Mouse (Mus musculus): ENCODE data around the gene Gm8122. TPM values are rescaled to one million over a fixed set of nuclear protein-coding genes. Genes with fewer than 3 reads are reported as not detected.
"Not testable (repeated sequence)": the region's sequence is repeated elsewhere in the genome, so short reads cannot be mapped to it uniquely, and the experiment has no call there.

The Gm8122 gene
- polyA plus RNA-seq, 1 experiment, result not detected

DNA sequence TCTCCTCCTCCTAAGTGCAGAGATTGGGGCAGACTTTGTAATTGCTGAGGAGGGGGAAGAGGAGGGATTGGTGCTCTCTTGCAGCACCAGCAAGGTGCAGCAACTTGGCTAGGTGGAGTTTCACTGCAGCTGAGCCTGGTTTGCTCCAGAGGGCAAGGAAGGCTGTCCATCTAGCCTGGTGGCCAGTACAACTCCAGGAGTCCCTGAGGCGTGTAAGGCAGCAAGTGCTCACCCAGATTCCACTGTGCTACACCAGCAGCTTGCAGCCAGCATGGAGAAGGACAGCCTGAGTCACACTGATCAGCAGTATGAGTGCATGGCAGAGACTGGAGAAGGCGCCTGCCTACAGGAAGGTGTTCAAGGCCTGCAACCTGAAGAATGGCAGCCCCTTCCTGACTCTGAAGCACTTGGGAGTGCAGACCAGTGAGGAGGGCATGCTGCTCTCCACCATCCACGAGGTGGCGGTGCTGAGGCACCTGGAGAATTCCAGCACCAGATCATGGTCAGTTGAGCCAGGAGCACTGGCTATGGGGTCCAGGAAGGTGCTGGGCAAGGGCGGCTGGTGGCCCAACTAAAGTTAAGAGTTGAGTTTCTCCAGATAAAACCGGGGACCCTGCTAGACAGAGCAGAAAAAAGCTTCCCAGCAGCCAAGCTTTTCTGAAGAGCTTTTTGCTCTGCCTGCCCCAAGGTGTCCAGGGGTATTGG is 15.6 kb upstream of the Gm8122 start:
- not testable (repeated sequence) for H3K27me3 ChIP-seq (ENCODE audit: control insufficient read depth, insufficient read depth, insufficient read length); H3K36me3 ChIP-seq (ENCODE audit: control insufficient read depth, insufficient read depth); H3ac ChIP-seq (ENCODE audit: control insufficient read depth, insufficient read length, low read depth); H3K79me3 ChIP-seq (ENCODE audit: low read depth); H3K4me3 ChIP-seq (ENCODE audit: insufficient read depth, poor library complexity, severe bottlenecking); H3K79me2 ChIP-seq (ENCODE audit: control insufficient read depth, insufficient read depth)

GRCm38 (mm10) chr14:43249611-43250170 is 14.6 kb upstream of the Gm8122 start:
- not testable (repeated sequence) for H3K4me3 ChIP-seq (ENCODE audit: insufficient read depth, poor library complexity, severe bottlenecking); H3K36me3 ChIP-seq (ENCODE audit: control insufficient read depth, insufficient read depth); H3K27me3 ChIP-seq (ENCODE audit: control insufficient read depth, insufficient read depth, insufficient read length); H3K79me2 ChIP-seq (ENCODE audit: control insufficient read depth, insufficient read depth); H3ac ChIP-seq (ENCODE audit: control insufficient read depth, insufficient read length, low read depth); H3K79me3 ChIP-seq (ENCODE audit: low read depth)

DNA sequence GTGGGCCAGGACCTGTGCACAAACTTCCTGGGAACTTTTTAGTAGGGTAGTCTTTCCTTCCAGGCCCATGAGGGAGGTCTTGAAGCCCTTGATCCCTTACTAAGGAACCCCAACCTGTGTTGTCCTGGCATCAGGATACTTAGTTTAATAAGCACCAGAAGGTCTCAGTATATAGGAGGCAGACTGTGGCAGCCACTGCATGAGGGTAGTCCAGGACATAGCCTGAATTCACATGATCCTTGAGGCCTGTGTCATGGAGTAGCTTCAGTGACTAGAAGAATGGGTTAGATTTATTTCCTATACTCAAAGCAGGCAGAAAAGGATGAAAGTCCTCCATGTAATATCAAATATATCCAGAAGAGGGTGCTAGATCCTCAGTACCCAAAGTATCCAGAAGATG is 2.7 kb upstream of the Gm8122 start:
- H3K79me3 ChIP-seq (ENCODE audit: low read depth); H3K36me3 ChIP-seq (ENCODE audit: control insufficient read depth, insufficient read depth); H3K4me3 ChIP-seq (ENCODE audit: insufficient read depth, poor library complexity, severe bottlenecking); H3K79me2 ChIP-seq (ENCODE audit: control insufficient read depth, insufficient read depth); H3ac ChIP-seq (ENCODE audit: control insufficient read depth, insufficient read length, low read depth); H3K27me3 ChIP-seq (ENCODE audit: control insufficient read depth, insufficient read depth, insufficient read length): not testable (repeated sequence)

Other genes with a start within 250 kb of the Gm8122 start
- gene Gm8082, start 241.7 kb downstream of the Gm8122 start, polyA plus RNA-seq (2012; fragmentation: generic; extraction: Trizol), result not detected
- not detected for gene Gm10376, start 219.7 kb downstream of the Gm8122 start, polyA plus RNA-seq (2012; fragmentation: generic; extraction: Trizol)
- gene Gm8094, start 158.7 kb downstream of the Gm8122 start, polyA plus RNA-seq (2012; fragmentation: generic; extraction: Trizol), result 0.09 TPM
- 0.02 TPM for gene Gm8104, start 134.7 kb downstream of the Gm8122 start, polyA plus RNA-seq (2012; fragmentation: generic; extraction: Trizol)
- not detected for gene Gm7233, start 55.4 kb downstream of the Gm8122 start, polyA plus RNA-seq (2012; fragmentation: generic; extraction: Trizol)
- 0.22 TPM for gene Gm8126, start 23.3 kb upstream of the Gm8122 start, polyA plus RNA-seq (2012; fragmentation: generic; extraction: Trizol)
- gene Gm9732, start 39.7 kb upstream of the Gm8122 start, polyA plus RNA-seq (2012; fragmentation: generic; extraction: Trizol), result 11.6 TPM
- gene Gm8127, start 58.5 kb upstream of the Gm8122 start, polyA plus RNA-seq (2012; fragmentation: generic; extraction: Trizol), result not detected
- gene 1700001F09Rik, start 112.5 kb upstream of the Gm8122 start, polyA plus RNA-seq (2012; fragmentation: generic; extraction: Trizol), result not detected
- not detected for gene Gm8138, start 181.0 kb upstream of the Gm8122 start, polyA plus RNA-seq (2012; fragmentation: generic; extraction: Trizol)